Mouse (Mus musculus): ENCODE measurements around the gene Haus5.
A peak's percentile ranks its signal among the peaks of the same experiment; 100 is the strongest.

Haus5 gene

GRCm38 (mm10) chr7:30639083-30639482, 25.7 kb downstream of the Haus5 start:
- H3K36me3 ChIP-seq (ENCODE audit: control insufficient read depth, insufficient read depth, low read length, poor library complexity, severe bottlenecking), result peaks cover 5% of the 10 kb centered on the region
- DNase-seq (ENCODE audit: low read depth, low spot score), result no peak
- H3K27me3 ChIP-seq (ENCODE audit: control insufficient read depth, insufficient read depth, low read length, poor library complexity, severe bottlenecking), result no peaks in the 10 kb centered on the region

- Histone ChIP-seq H3K27me3 (ENCODE audit: control insufficient read depth, insufficient read depth, low read length, poor library complexity, severe bottlenecking) (0 out of 2 replicates have a peak, but pooled peaks cover 2% of the 10 kb centered on the region), H3K36me3 (ENCODE audit: control insufficient read depth, insufficient read depth, low read length, poor library complexity, severe bottlenecking) (peaks cover 3% of the 10 kb centered on the region; the same call in 1 of the 2 replicates)
- DNase-seq (ENCODE audit: low read depth, low spot score), result no peak
These were observed 28.4 kb downstream of the Haus5 start for GRCm38 (mm10) chr7:30636395-30636794.

DNA sequence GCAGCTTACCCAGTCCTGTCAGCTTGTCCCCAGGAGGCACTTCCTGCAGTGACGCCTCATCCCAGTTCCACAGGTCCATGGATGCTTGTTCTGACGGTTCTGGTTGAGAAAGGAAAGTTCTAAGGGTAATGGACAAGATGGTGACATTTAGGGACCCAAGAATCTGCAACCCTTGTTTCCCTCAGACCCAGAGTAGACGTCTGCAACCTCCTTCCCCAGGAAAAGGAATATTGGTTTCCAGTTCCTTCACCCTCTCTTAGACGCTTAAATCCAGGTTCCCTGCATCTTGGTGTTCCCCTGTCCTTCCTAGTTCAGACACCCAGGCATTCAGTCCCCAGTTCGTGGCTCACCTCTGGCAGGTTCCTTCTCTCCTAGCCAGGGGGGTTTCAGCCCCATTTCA, 29.0 kb downstream of the Haus5 start, which contains the start of gene Etv2:
TSS of gene Etv2 (minus strand) at position 101 of the 400 bp plus-strand sequence.
- peaks cover 3% of the 10 kb centered on the region; the same call in 1 of the 2 replicates for H3K36me3 ChIP-seq (ENCODE audit: control insufficient read depth, insufficient read depth, low read length, poor library complexity, severe bottlenecking)
- DNase-seq (ENCODE audit: low read depth, low spot score), result no peak
- H3K27me3 ChIP-seq (ENCODE audit: control insufficient read depth, insufficient read depth, low read length, poor library complexity, severe bottlenecking), result 0 out of 2 replicates have a peak, but pooled peaks cover 2% of the 10 kb centered on the region

GRCm38 (mm10) chr7:30634621-30635020, 30.2 kb downstream of the Haus5 start:
- Histone ChIP-seq H3K27me3 (ENCODE audit: control insufficient read depth, insufficient read depth, low read length, poor library complexity, severe bottlenecking) (0 out of 2 replicates have a peak, but pooled peaks cover 2% of the 10 kb centered on the region), H3K36me3 (ENCODE audit: control insufficient read depth, insufficient read depth, low read length, poor library complexity, severe bottlenecking) (no peaks in the 10 kb centered on the region)
- DNase-seq (ENCODE audit: low read depth, low spot score), result peak; percentile 71

DNA sequence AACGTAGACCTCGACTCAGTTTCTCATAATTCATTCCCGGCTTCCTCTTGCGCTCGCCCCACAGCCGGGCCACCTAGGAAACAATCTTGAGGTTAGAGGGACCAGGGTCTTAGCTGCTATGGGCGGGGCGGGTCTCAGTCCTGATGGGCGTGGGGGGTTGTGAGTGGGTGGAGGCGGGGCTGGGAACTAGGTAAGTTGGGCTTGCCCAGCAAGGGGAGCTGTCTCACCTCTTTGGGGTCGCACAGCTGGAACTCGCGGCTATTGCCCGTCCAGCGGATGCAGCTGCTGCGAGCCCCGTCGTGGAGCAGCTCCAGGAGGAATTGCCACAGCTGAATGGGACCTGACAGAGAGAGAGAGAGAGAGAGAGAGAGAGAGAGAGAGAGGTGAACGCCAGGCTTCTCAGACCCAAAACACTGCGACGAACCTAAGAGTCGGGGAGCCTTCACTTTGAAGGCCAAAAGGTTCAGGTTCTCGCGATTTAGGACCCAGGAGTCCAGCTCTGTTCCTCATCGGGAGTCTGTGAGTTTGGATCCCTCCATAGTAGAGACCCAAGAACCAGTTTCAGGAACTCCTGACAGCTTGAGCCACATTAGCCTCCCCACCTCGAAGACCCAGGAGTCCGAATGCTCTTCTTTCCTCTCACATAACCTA, 30.9 kb downstream of the Haus5 start:
- Histone ChIP-seq H3K36me3 (ENCODE audit: control insufficient read depth, insufficient read depth, low read length, poor library complexity, severe bottlenecking) (no peaks in the 10 kb centered on the region), H3K27me3 (ENCODE audit: control insufficient read depth, insufficient read depth, low read length, poor library complexity, severe bottlenecking) (0 out of 2 replicates have a peak, but pooled peaks cover 2% of the 10 kb centered on the region)
- DNase-seq (ENCODE audit: low read depth, low spot score), result no peak

GRCm38 (mm10) chr7:30629013-30629412, 35.8 kb downstream of the Haus5 start:
- Histone ChIP-seq H3K27me3 (ENCODE audit: control insufficient read depth, insufficient read depth, low read length, poor library complexity, severe bottlenecking) (0 out of 2 replicates have a peak, but pooled peaks cover 2% of the 10 kb centered on the region), H3K36me3 (ENCODE audit: control insufficient read depth, insufficient read depth, low read length, poor library complexity, severe bottlenecking) (no peaks in the 10 kb centered on the region)
- DNase-seq (ENCODE audit: low read depth, low spot score), result peak; percentile 23

DNA sequence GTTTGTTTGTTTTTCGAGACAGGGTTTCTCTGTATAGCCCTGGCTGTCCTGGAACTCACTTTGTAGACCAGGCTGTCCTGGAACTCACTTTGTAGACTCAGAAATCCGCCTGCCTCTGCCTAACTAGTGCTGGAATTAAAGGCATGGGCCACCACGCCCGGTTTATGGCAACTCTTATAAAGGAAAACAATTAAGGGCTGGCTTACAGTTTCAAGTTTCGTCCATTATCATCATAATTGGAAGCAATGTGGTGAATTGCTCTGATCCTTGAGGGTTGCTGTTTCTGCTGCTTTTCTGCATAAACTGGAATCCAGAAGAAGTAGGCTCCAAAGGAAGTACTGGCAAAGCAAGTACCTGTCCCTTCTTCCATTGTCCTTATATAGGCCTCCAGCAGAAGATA, 38.1 kb downstream of the Haus5 start:
- H3K27me3 ChIP-seq (ENCODE audit: control insufficient read depth, insufficient read depth, low read length, poor library complexity, severe bottlenecking), result no peaks in the 10 kb centered on the region
- no peak for DNase-seq (ENCODE audit: low read depth, low spot score)
- no peaks in the 10 kb centered on the region; the same call in 1 of the 2 replicates for H3K36me3 ChIP-seq (ENCODE audit: control insufficient read depth, insufficient read depth, low read length, poor library complexity, severe bottlenecking)

- peak; percentile 97 for DNase-seq (ENCODE audit: low read depth, low spot score)
- H3K36me3 ChIP-seq (ENCODE audit: control insufficient read depth, insufficient read depth, low read length, poor library complexity, severe bottlenecking), result no peaks in the 10 kb centered on the region; the same call in 1 of the 2 replicates
- H3K27me3 ChIP-seq (ENCODE audit: control insufficient read depth, insufficient read depth, low read length, poor library complexity, severe bottlenecking), result no peaks in the 10 kb centered on the region
These were observed 39.0 kb downstream of the Haus5 start, which contains the start of gene Cox6b1 for GRCm38 (mm10) chr7:30625530-30626384. Gene Cox6b1 (minus strand): TSS chr7:30626151.

DNA sequence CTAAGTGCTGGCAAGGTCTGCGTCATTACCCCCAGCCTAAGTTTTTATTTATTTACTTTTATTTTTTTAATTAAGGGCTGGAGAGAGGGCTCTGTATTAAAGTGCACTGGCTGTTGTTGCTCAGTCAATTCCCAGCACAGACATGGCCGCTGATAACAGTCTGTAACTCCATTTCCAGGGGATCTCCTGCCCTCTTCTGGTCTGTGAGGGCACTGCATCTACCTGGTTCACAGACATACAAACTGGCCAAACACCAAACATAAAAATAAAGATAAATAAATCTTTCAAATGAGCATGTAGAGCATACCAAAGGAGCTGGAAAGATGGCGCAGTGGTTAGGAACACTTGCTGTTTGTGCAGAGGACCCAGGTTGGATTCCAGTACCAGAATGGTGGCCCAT, 45.6 kb downstream of the Haus5 start:
- DNase-seq (ENCODE audit: low read depth, low spot score), result peak; percentile 66
- Histone ChIP-seq H3K36me3 (ENCODE audit: control insufficient read depth, insufficient read depth, low read length, poor library complexity, severe bottlenecking) (peaks cover 7% of the 10 kb centered on the region), H3K27me3 (ENCODE audit: control insufficient read depth, insufficient read depth, low read length, poor library complexity, severe bottlenecking) (no peaks in the 10 kb centered on the region)

DNA sequence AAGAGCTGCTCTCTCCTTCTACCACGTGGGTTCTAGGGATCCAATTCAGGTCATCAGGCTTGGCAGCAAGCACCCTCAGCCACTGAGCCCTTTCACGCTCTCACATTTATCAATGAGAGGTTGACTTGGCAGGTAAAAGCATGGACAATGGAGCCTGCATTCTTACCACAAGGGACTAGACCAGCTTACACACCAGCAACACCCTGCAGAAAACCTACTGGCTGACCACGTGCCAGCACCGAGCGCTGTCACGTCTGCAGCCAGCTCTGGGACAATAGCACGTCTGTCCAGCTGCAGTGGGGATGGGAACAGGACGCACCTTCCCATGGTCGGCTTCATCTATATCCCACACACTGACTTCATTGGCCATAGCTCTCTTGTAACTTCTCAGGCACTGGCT, 46.1 kb downstream of the Haus5 start:
- Histone ChIP-seq H3K27me3 (ENCODE audit: control insufficient read depth, insufficient read depth, low read length, poor library complexity, severe bottlenecking) (no peaks in the 10 kb centered on the region), H3K36me3 (ENCODE audit: control insufficient read depth, insufficient read depth, low read length, poor library complexity, severe bottlenecking) (peaks cover 7% of the 10 kb centered on the region)
- no peak for DNase-seq (ENCODE audit: low read depth, low spot score)

DNA sequence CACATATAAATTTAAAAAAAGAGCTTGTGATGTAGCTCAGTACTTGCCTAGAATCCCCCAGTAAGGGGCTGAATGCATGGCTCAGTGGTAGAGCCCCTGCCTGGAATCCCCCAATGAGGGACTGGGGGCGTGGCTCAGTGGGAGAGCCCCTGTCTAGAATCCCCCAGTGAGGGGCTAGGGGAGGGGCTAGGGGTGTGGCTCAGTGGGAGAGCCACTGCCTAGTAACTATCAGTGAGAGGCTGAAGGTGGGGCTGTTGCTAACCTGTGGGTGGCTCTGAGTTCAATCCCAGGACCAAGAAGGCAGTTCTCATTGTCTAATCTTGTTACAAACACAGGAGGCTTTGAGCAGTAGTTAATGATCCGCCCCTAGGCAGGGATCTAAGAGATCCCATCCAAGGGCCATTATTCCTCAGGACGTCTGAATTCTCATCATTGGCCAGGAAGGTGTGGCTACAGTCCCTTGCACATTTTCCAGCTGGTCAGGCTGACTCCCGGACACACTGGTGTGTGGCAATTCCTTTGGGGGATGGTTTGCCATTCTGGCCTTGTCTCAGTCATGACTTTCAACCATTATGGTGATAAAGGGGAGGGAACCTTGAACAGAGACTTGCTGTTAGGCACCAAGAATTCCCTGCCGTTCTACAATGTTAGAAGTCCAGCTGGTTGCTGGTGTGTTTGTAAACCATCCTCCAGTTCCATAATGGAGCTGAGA, 49.6 kb downstream of the Haus5 start:
- no peak for DNase-seq (ENCODE audit: low read depth, low spot score)
- H3K27me3 ChIP-seq (ENCODE audit: control insufficient read depth, insufficient read depth, low read length, poor library complexity, severe bottlenecking), result no peaks in the 10 kb centered on the region
- peaks cover 6% of the 10 kb centered on the region for H3K36me3 ChIP-seq (ENCODE audit: control insufficient read depth, insufficient read depth, low read length, poor library complexity, severe bottlenecking)

DNA sequence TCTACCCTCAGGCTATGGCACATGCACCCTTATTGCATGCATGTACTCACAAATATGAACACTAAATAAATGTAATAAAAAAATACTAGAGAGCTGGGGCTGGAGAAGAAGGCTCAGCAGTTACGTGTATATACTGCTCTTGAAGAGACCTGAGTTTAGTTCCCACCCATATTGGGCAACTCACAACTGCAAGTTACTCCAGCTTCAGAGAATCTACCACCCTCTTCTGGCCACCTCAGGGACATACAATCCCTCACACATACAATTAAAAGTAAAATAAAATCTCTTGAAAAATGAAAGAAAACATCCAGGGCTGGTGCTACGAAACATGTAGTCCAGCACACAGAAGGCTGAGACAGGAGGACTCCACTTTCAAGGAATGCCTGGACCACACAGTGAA, 50.3 kb downstream of the Haus5 start:
- peak; percentile 56 for DNase-seq (ENCODE audit: low read depth, low spot score)
- no peaks in the 10 kb centered on the region for H3K27me3 ChIP-seq (ENCODE audit: control insufficient read depth, insufficient read depth, low read length, poor library complexity, severe bottlenecking)
- H3K36me3 ChIP-seq (ENCODE audit: control insufficient read depth, insufficient read depth, low read length, poor library complexity, severe bottlenecking), result peaks cover 5% of the 10 kb centered on the region

- peak; percentile 75 for DNase-seq (ENCODE audit: low read depth, low spot score)
- Histone ChIP-seq H3K27me3 (ENCODE audit: control insufficient read depth, insufficient read depth, low read length, poor library complexity, severe bottlenecking) (no peaks in the 10 kb centered on the region), H3K36me3 (ENCODE audit: control insufficient read depth, insufficient read depth, low read length, poor library complexity, severe bottlenecking) (peaks cover 2% of the 10 kb centered on the region; the same call in 1 of the 2 replicates)
These were observed 51.2 kb downstream of the Haus5 start for GRCm38 (mm10) chr7:30613529-30614112.

GRCm38 (mm10) chr7:30612654-30613402, 52.0 kb downstream of the Haus5 start, which contains the start of gene Upk1a:
Gene Upk1a (minus strand): TSS chr7:30612847.
- Histone ChIP-seq H3K36me3 (ENCODE audit: control insufficient read depth, insufficient read depth, low read length, poor library complexity, severe bottlenecking) (peaks cover 2% of the 10 kb centered on the region; the same call in 1 of the 2 replicates), H3K27me3 (ENCODE audit: control insufficient read depth, insufficient read depth, low read length, poor library complexity, severe bottlenecking) (no peaks in the 10 kb centered on the region)
- DNase-seq (ENCODE audit: low read depth, low spot score), result no peak
